Mouse (Mus musculus): ENCODE data around the gene Mpp5. TPM values are rescaled to one million over a fixed set of nuclear protein-coding genes. Genes with fewer than 3 reads are reported as not detected.

Mpp5 gene
- polyA plus RNA-seq, 1 experiment from 2014 or later, result 26.9 TPM

- peak; percentile 13 for DNase-seq (ENCODE audit: low spot score)
- peak overlapping the region; percentile 71 for H3K4me2 ChIP-seq (replicated peaks; ENCODE audit: low read depth, low read length)
- no peak overlapping the region for H3K4me3 ChIP-seq (ENCODE audit: low read depth, low read length)
- no peaks in the 10 kb centered on the region for H3K36me3 ChIP-seq (ENCODE audit: insufficient read depth, low read length)
- no peak overlapping the region for H3K9ac ChIP-seq (replicated peaks; ENCODE audit: low read depth)
- TF ChIP-seq CTCF (IDR thresholded peaks at IDR 0.05) (no peak), EP300 (IDR thresholded peaks at IDR 0.05) (0 out of 2 replicates have a peak, but pooled peaks have one; percentile 24)
- no peaks in the 10 kb centered on the region for H3K9me3 ChIP-seq (ENCODE audit: low read length)
- H3K27me3 ChIP-seq (replicated peaks; ENCODE audit: insufficient read depth, low read length), result no peaks in the 10 kb centered on the region
- peak overlapping the region; percentile 87; the same call in 1 of the 2 replicates for H3K27ac ChIP-seq (ENCODE audit: low read length)
- WGBS, result 21% methylated on average over 1 of the region's 1 CpGs
- peaks cover 4% of the 10 kb centered on the region; the same call in 1 of the 2 replicates for H3K4me1 ChIP-seq (ENCODE audit: insufficient read depth, low read depth, low read length)
- no peak for ATAC-seq
These were observed 1.3 kb upstream of the Mpp5 start for GRCm38 (mm10) chr12:78747406-78747805.

- ATAC-seq, result no peak
- H3K4me2 ChIP-seq (replicated peaks; ENCODE audit: low read depth, low read length), result peak overlapping the region; percentile 71
- no peak for TF ChIP-seq EP300 (IDR thresholded peaks at IDR 0.05)
- DNase-seq (ENCODE audit: low spot score), result peak; percentile 27
- peak overlapping the region; percentile 87 for H3K27ac ChIP-seq (ENCODE audit: low read length)
- H3K4me3 ChIP-seq (ENCODE audit: low read depth, low read length), result peak overlapping the region; percentile 93
- no peaks in the 10 kb centered on the region for H3K9me3 ChIP-seq (ENCODE audit: low read length)
- H3K27me3 ChIP-seq (replicated peaks; ENCODE audit: insufficient read depth, low read length), result no peaks in the 10 kb centered on the region
- H3K36me3 ChIP-seq (ENCODE audit: insufficient read depth, low read length), result no peaks in the 10 kb centered on the region
- 0% methylated on average over 10 of the region's 10 CpGs for WGBS
- peaks cover 4% of the 10 kb centered on the region; the same call in 1 of the 2 replicates for H3K4me1 ChIP-seq (ENCODE audit: insufficient read depth, low read depth, low read length)
- peak overlapping the region; percentile 87 for H3K9ac ChIP-seq (replicated peaks; ENCODE audit: low read depth)
These were observed 594 bp upstream of the Mpp5 start for GRCm38 (mm10) chr12:78748113-78748512.

GRCm38 (mm10) chr12:78749378-78749801 lies 683 bp downstream of the Mpp5 start:
- DNase-seq (ENCODE audit: low spot score) (peak; percentile 83), ATAC-seq (peak; percentile 19)
- 0% methylated on average over 25 of the region's 25 CpGs for WGBS
- Histone ChIP-seq H3K36me3 (ENCODE audit: insufficient read depth, low read length) (no peaks in the 10 kb centered on the region), H3K4me1 (ENCODE audit: insufficient read depth, low read depth, low read length) (peaks cover 4% of the 10 kb centered on the region; the same call in 1 of the 2 replicates), H3K9ac (replicated peaks; ENCODE audit: low read depth) (peak overlapping the region; percentile 87), H3K4me3 (ENCODE audit: low read depth, low read length) (peak overlapping the region; percentile 93), H3K27me3 (replicated peaks; ENCODE audit: insufficient read depth, low read length) (no peaks in the 10 kb centered on the region), H3K4me2 (replicated peaks; ENCODE audit: low read depth, low read length) (peak overlapping the region; percentile 71), H3K27ac (ENCODE audit: low read length) (peak overlapping the region; percentile 97), H3K9me3 (ENCODE audit: low read length) (no peaks in the 10 kb centered on the region)
- no peak for TF ChIP-seq EP300 (IDR thresholded peaks at IDR 0.05)
- TF ChIP-seq CTCF (IDR thresholded peaks at IDR 0.05), result 0 out of 2 replicates have a peak, but pooled peaks have one; percentile 6

GRCm38 (mm10) chr12:78761979-78762378 lies 13.3 kb downstream of the Mpp5 start:
- no peak for TF ChIP-seq CTCF (IDR thresholded peaks at IDR 0.05)
- no peak for TF ChIP-seq EP300 (IDR thresholded peaks at IDR 0.05)
- H3K27me3 ChIP-seq (replicated peaks; ENCODE audit: insufficient read depth, low read length), result no peaks in the 10 kb centered on the region
- no peak overlapping the region for H3K9ac ChIP-seq (replicated peaks; ENCODE audit: low read depth)
- no peak for DNase-seq (ENCODE audit: low spot score)
- no peaks in the 10 kb centered on the region for H3K36me3 ChIP-seq (ENCODE audit: insufficient read depth, low read length)
- no peak for ATAC-seq
- H3K27ac ChIP-seq (ENCODE audit: low read length), result no peak overlapping the region
- no peaks in the 10 kb centered on the region for H3K9me3 ChIP-seq (ENCODE audit: low read length)
- no peak overlapping the region for H3K4me3 ChIP-seq (ENCODE audit: low read depth, low read length)
- no peak overlapping the region for H3K4me2 ChIP-seq (replicated peaks; ENCODE audit: low read depth, low read length)
- H3K4me1 ChIP-seq (ENCODE audit: insufficient read depth, low read depth, low read length), result no peaks in the 10 kb centered on the region

GRCm38 (mm10) chr12:78769031-78769713 lies 20.5 kb downstream of the Mpp5 start:
- no peaks in the 10 kb centered on the region; the same call in 1 of the 2 replicates for H3K4me1 ChIP-seq (ENCODE audit: insufficient read depth, low read depth, low read length)
- DNase-seq (ENCODE audit: low spot score), result peak; percentile 27
- H3K36me3 ChIP-seq (ENCODE audit: insufficient read depth, low read length), result no peaks in the 10 kb centered on the region
- peak; percentile 56 for ATAC-seq
- H3K27me3 ChIP-seq (replicated peaks; ENCODE audit: insufficient read depth, low read length), result no peaks in the 10 kb centered on the region
- H3K9me3 ChIP-seq (ENCODE audit: low read length), result no peaks in the 10 kb centered on the region
- TF ChIP-seq EP300 (IDR thresholded peaks at IDR 0.05), result no peak
- TF ChIP-seq CTCF (IDR thresholded peaks at IDR 0.05), result no peak
- H3K4me3 ChIP-seq (ENCODE audit: low read depth, low read length), result no peak overlapping the region
- no peak overlapping the region for H3K27ac ChIP-seq (ENCODE audit: low read length)
- 60% methylated on average over 6 of the region's 6 CpGs for WGBS
- no peak overlapping the region for H3K9ac ChIP-seq (replicated peaks; ENCODE audit: low read depth)
- H3K4me2 ChIP-seq (replicated peaks; ENCODE audit: low read depth, low read length), result no peak overlapping the region

- H3K4me3 ChIP-seq (ENCODE audit: low read depth, low read length), result no peak overlapping the region
- ATAC-seq (no peak), DNase-seq (ENCODE audit: low spot score) (no peak)
- WGBS, result 46% methylated on average over 2 of the region's 2 CpGs
- no peak overlapping the region for H3K27ac ChIP-seq (ENCODE audit: low read length)
- no peak overlapping the region for H3K9ac ChIP-seq (replicated peaks; ENCODE audit: low read depth)
- TF ChIP-seq CTCF (IDR thresholded peaks at IDR 0.05) (no peak), EP300 (IDR thresholded peaks at IDR 0.05) (no peak)
- no peaks in the 10 kb centered on the region for H3K36me3 ChIP-seq (ENCODE audit: insufficient read depth, low read length)
- no peaks in the 10 kb centered on the region for H3K27me3 ChIP-seq (replicated peaks; ENCODE audit: insufficient read depth, low read length)
- H3K4me2 ChIP-seq (replicated peaks; ENCODE audit: low read depth, low read length), result no peak overlapping the region
- no peaks in the 10 kb centered on the region for H3K9me3 ChIP-seq (ENCODE audit: low read length)
- no peaks in the 10 kb centered on the region; the same call in 1 of the 2 replicates for H3K4me1 ChIP-seq (ENCODE audit: insufficient read depth, low read depth, low read length)
These were observed 24.5 kb downstream of the Mpp5 start for GRCm38 (mm10) chr12:78773211-78773610.

Measured in lung, postnatal 0 days (tissue).